Mouse (Mus musculus) lung, embryonic 16.5 days (tissue): ENCODE data around the gene Drosha. TPM values are rescaled to one million over a fixed set of nuclear protein-coding genes. Genes with fewer than 3 reads are reported as not detected.

Experiments
- microRNA-seq: library from miRNA; unstranded; fragments of <30 nt; microRNA quantifications from one replicate; pipeline ENCODE4, GENCODE M21; 2016
- polyA plus RNA-seq: library from polyadenylated mRNA; unstranded; fragments of >200 nt; fragmentation: Nextera tagmentation; extraction: Ambion mirVana; gene quantifications from 2 replicates; pipeline ENCODE4 v1.2.1, GENCODE M21; 2015

Gene Drosha
- polyA plus RNA-seq, 1 experiment from 2014 or later: 32.0 TPM

Small RNAs within 50 kb of the gene (microRNA-seq; reads per million reads assigned to microRNA genes)
- not detected for gene Gm47288

Other genes with a start within 250 kb of the Drosha start
- 33.2 and 43.2 TPM in 2 replicates for gene Pdzd2, start 84.9 kb upstream of the Drosha start, polyA plus RNA-seq
- 32.9 and 33.0 TPM in 2 replicates for gene 6030458C11Rik, start 166 bp upstream of the Drosha start, polyA plus RNA-seq